ENCODE assay signal across 7 mouse cellular contexts in genomic region chr13:62466424-62467334, GRCm38 (mm10). TPM values are rescaled to one million over a fixed set of nuclear protein-coding genes. Genes with fewer than 3 reads are reported as not detected.
DNase-seq lines count a peak whose midpoint lies in the region; ATAC-seq lines count a peak whose summit lies in the region.
"Not testable (repeated sequence)": the region's sequence is repeated elsewhere in the genome, so short reads cannot be mapped to it uniquely, and the experiment has no call there.

Gm49359 (minus strand) TSS chr13:62466832.

- H3K36me3 ChIP-seq in embryonic facial prominence, embryonic 12.5 days, result peaks cover 13% of the 10 kb centered on the region
- H3K36me3 ChIP-seq in limb, embryonic 11.5 days (ENCODE audit: control insufficient read depth, insufficient read depth, low read length); midbrain, embryonic 14.5 days (ENCODE audit: control insufficient read depth, insufficient read depth, low read length): not testable (repeated sequence)

- H3K9me3 ChIP-seq in embryonic facial prominence, embryonic 12.5 days; limb, embryonic 11.5 days (ENCODE audit: control insufficient read depth, low read length); midbrain, embryonic 14.5 days (ENCODE audit: control insufficient read depth, low read length): not testable (repeated sequence)

- H3K27me3 ChIP-seq in embryonic facial prominence, embryonic 12.5 days; limb, embryonic 11.5 days (ENCODE audit: control insufficient read depth, insufficient read depth, low read length); midbrain, embryonic 14.5 days (ENCODE audit: control insufficient read depth, insufficient read depth, low read length): not testable (repeated sequence)

- H3K9ac ChIP-seq in embryonic facial prominence, embryonic 12.5 days, result peak within 1 kb of the TSS; percentile 63
- peak within 1 kb of the TSS; percentile 52 for H3K9ac ChIP-seq in limb, embryonic 11.5 days (ENCODE audit: low read length)
- H3K9ac ChIP-seq in midbrain, embryonic 14.5 days (replicated peaks; ENCODE audit: low read length), result peak within 1 kb of the TSS; percentile 68

- DNase-seq in adrenal gland, postnatal 25 days, result peak; percentile 81
- DNase-seq in heart, adult 11 months, result peak; percentile 99
- DNase-seq in kidney, adult 18-20 months, result peak; percentile 89
- peak; percentile 86 for DNase-seq in limb, embryonic 11.5 days (ENCODE audit: low spot score)
- peak; percentile 94 for DNase-seq in midbrain, embryonic 14.5 days
- peak; percentile 73 to 80 for DNase-seq in spleen, adult 18-20 months

- ATAC-seq in embryonic facial prominence, embryonic 12.5 days (ENCODE audit: insufficient number of reproducible peaks, insufficient read depth, low FRiP score, low TSS enrichment), result peak; percentile 96
- ATAC-seq in limb, embryonic 11.5 days (ENCODE audit: insufficient number of reproducible peaks, low FRiP score, low TSS enrichment, low read depth), result peak; percentile 96
- peak; percentile 99 for ATAC-seq in midbrain, embryonic 14.5 days (ENCODE audit: low FRiP score, low TSS enrichment)

- 2% methylated on average over 28 of the region's 28 CpGs for WGBS in embryonic facial prominence, embryonic 12.5 days
- WGBS in limb, embryonic 11.5 days, result 2% methylated on average over 28 of the region's 28 CpGs
- 3% methylated on average over 28 of the region's 28 CpGs for WGBS in midbrain, embryonic 14.5 days

- H3K4me3 ChIP-seq in embryonic facial prominence, embryonic 12.5 days, result peak within 1 kb of the TSS; percentile 63
- peak within 1 kb of the TSS; percentile 60 for H3K4me3 ChIP-seq in limb, embryonic 11.5 days (ENCODE audit: low read depth, low read length)
- peak within 1 kb of the TSS; percentile 48 for H3K4me3 ChIP-seq in midbrain, embryonic 14.5 days (replicated peaks; ENCODE audit: low read depth, low read length)

- peak within 1 kb of the TSS; percentile 32 for H3K4me2 ChIP-seq in embryonic facial prominence, embryonic 12.5 days (replicated peaks)
- not testable (repeated sequence) for H3K4me2 ChIP-seq in limb, embryonic 11.5 days (ENCODE audit: low read depth, severe bottlenecking)
- H3K4me2 ChIP-seq in midbrain, embryonic 14.5 days (ENCODE audit: low read length), result peak within 1 kb of the TSS; percentile 43

- 0 out of 2 replicates have a peak within 1 kb of the TSS, but pooled peaks have one; percentile 50 for H3K27ac ChIP-seq in embryonic facial prominence, embryonic 12.5 days
- not testable (repeated sequence) for H3K27ac ChIP-seq in limb, embryonic 11.5 days (replicated peaks; ENCODE audit: low read depth, low read length)
- H3K27ac ChIP-seq in midbrain, embryonic 14.5 days (replicated peaks; ENCODE audit: low read depth, low read length), result peak within 1 kb of the TSS; percentile 80

- H3K4me1 ChIP-seq in embryonic facial prominence, embryonic 12.5 days; limb, embryonic 11.5 days (ENCODE audit: control insufficient read depth, insufficient read depth, low read length); midbrain, embryonic 14.5 days (ENCODE audit: control insufficient read depth, insufficient read depth, low read length): not testable (repeated sequence)

RNA-seq across cellular contexts. Expression of gene Gm49359, which starts in this region (rescaled TPM):
- total RNA-seq in adrenal gland, postnatal 25 days (2021), result 11.7 and 17.2 TPM in 2 replicates
- polyA plus RNA-seq in embryonic facial prominence, embryonic 12.5 days (2016; fragmentation: Nextera tagmentation; extraction: Ambion mirVana), result 16.4 and 16.5 TPM in 2 replicates
- polyA plus RNA-seq in limb, embryonic 11.5 days (2014; fragmentation: Nextera tagmentation; extraction: Ambion mirVana), result 13.5 and 14.7 TPM in 2 replicates
- polyA plus RNA-seq in midbrain, embryonic 14.5 days (2014; fragmentation: Nextera tagmentation; extraction: Ambion mirVana), result 14.7 and 14.8 TPM in 2 replicates
